Mouse (Mus musculus) ES-Bruce4 (cell line): ENCODE results near the gene Akap17b.
"Not testable (repeated sequence)": the region's sequence is repeated elsewhere in the genome, so short reads cannot be mapped to it uniquely, and the experiment has no call there.

ENCODE experiments used
- CTCF ChIP-seq: IDR thresholded peaks from one replicate; pipeline ENCODE4 v1.8.1; 2011; ENCODE audit warnings: low read depth, low read length
- POLR2A ChIP-seq: IDR thresholded peaks from one replicate; pipeline ENCODE4 v1.8.1; 2011; ENCODE audit warnings: low read length; ENCODE audit not compliant: insufficient read depth

GRCm38 (mm10) chrX:36596483-36597120 lies 48.6 kb downstream of the Akap17b start:
- TF ChIP-seq POLR2A, CTCF: not testable (repeated sequence)
